Mouse (Mus musculus): ENCODE data around the gene Pde8a.

Gene Pde8a

GRCm38 (mm10) chr7:81337785-81338521, 124.6 kb downstream of the Pde8a start:
- no peak for DNase-seq (ENCODE audit: low spot score in 2 of 2)

GRCm38 (mm10) chr7:81338522-81338873, 125.1 kb downstream of the Pde8a start:
- DNase-seq (ENCODE audit: low spot score in 2 of 2), result no peak

GRCm38 (mm10) chr7:81339783-81340182, 126.4 kb downstream of the Pde8a start:
- DNase-seq (ENCODE audit: low spot score in 2 of 2), result peak; percentile 39 to 70

- peak in 1 of 2 experiments; percentile 36 for DNase-seq (ENCODE audit: low spot score in 2 of 2)
These were observed 128.2 kb downstream of the Pde8a start for GRCm38 (mm10) chr7:81341563-81341962.

GRCm38 (mm10) chr7:81342356-81343094, 129.1 kb downstream of the Pde8a start:
- DNase-seq (ENCODE audit: low spot score in 2 of 2), result no peak

- no peak for DNase-seq (ENCODE audit: low spot score in 2 of 2)
These were observed 129.9 kb downstream of the Pde8a start for GRCm38 (mm10) chr7:81343316-81343715.

GRCm38 (mm10) chr7:81343831-81344230, 130.4 kb downstream of the Pde8a start:
- DNase-seq (ENCODE audit: low spot score in 2 of 2), result no peak

GRCm38 (mm10) chr7:81344544-81345446, 131.4 kb downstream of the Pde8a start, which contains the start of gene Rps17:
TSS of gene Rps17 (minus strand) at chr7:81345254.
- DNase-seq (ENCODE audit: low spot score in 2 of 2), result peak; percentile 92 to 99

GRCm38 (mm10) chr7:81345447-81346170, 132.2 kb downstream of the Pde8a start:
- DNase-seq (ENCODE audit: low spot score in 2 of 2), result no peak

GRCm38 (mm10) chr7:81348206-81348605, 134.8 kb downstream of the Pde8a start:
- no peak for DNase-seq (ENCODE audit: low spot score in 2 of 2)

GRCm38 (mm10) chr7:81351826-81352225, 138.4 kb downstream of the Pde8a start:
- peak; percentile 33 to 38 for DNase-seq (ENCODE audit: low spot score in 2 of 2)

GRCm38 (mm10) chr7:81355746-81356145, 142.3 kb downstream of the Pde8a start:
- no peak for DNase-seq (ENCODE audit: low spot score in 2 of 2)

GRCm38 (mm10) chr7:81356360-81356759, 143.0 kb downstream of the Pde8a start:
- no peak for DNase-seq (ENCODE audit: low spot score in 2 of 2)

- no peak for DNase-seq (ENCODE audit: low spot score in 2 of 2)
These were observed 143.6 kb downstream of the Pde8a start for GRCm38 (mm10) chr7:81356975-81357374.

- DNase-seq (ENCODE audit: low spot score in 2 of 2), result no peak
These were observed 154.6 kb downstream of the Pde8a start for GRCm38 (mm10) chr7:81367946-81368345.

GRCm38 (mm10) chr7:81369724-81370123, 156.3 kb downstream of the Pde8a start:
- DNase-seq (ENCODE audit: low spot score in 2 of 2), result no peak

GRCm38 (mm10) chr7:81371811-81372210, 158.4 kb downstream of the Pde8a start:
- DNase-seq (ENCODE audit: low spot score in 2 of 2), result no peak

- DNase-seq (ENCODE audit: low spot score in 2 of 2), result no peak
These were observed 159.0 kb downstream of the Pde8a start for GRCm38 (mm10) chr7:81372337-81372920.

GRCm38 (mm10) chr7:81379363-81379762, 166.0 kb downstream of the Pde8a start:
- DNase-seq (ENCODE audit: low spot score in 2 of 2), result no peak

Measured in thymus, postnatal 10 days (tissue).